Mouse (Mus musculus): Measurements from ENCODE around the gene Dennd1a. TPM values are rescaled to one million over a fixed set of nuclear protein-coding genes. Genes with fewer than 3 reads are reported as not detected.

Dennd1a gene
- polyA plus RNA-seq, 1 experiment from 2014 or later, result 12.3 TPM

DNA sequence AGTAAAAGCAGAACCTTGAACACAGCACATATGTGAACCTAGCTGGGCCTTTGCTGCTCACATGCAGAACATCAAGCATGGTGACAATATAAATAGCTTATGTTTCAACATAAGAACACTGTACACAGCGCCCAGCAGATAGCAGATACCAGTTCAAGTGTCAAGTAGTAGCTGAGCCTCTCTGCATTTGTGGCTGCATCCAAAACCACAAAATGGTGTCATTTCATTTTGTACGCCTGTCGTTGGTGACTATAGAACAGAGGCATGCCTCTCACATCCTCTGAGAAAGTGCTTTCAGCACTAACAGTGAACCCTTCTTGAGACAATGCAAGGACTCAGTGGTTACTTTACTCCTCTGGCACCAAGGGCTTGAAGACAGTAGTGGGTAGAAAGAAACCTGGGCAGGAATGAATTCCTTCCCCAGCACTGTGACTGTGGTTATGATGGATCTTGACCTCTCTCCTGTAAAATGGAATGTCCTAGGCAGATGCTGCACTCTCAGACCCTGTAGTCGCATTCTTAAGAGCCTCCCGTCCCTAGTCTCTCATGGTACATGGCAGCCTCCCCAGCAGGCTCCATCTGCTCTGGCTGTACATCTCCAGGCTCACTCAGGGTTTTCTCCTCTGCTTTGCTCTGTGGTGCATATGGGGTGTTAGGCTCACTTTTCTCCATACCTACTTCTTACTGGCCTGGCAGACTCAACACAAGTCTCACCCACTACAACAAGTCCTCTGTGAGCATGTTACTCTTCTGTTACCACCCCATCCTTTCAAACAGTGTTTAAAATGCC lies 154.0 kb downstream of the Dennd1a start:
- H3K4me1 ChIP-seq (ENCODE audit: control insufficient read depth, insufficient read depth, low read length), result peaks cover 2% of the 10 kb centered on the region; the same call in 1 of the 2 replicates
- no peak for ATAC-seq (ENCODE audit: insufficient number of reproducible peaks, low FRiP score, low TSS enrichment, low read depth)
- H3K9ac ChIP-seq (ENCODE audit: low read length), result no peak overlapping the region
- no peak overlapping the region for H3K4me3 ChIP-seq (ENCODE audit: low read depth, low read length)
- no peak for DNase-seq (ENCODE audit: low spot score)
- H3K9me3 ChIP-seq (ENCODE audit: control insufficient read depth, low read length), result no peaks in the 10 kb centered on the region
- no peaks in the 10 kb centered on the region for H3K27me3 ChIP-seq (ENCODE audit: control insufficient read depth, insufficient read depth, low read length)
- H3K4me2 ChIP-seq (ENCODE audit: low read depth, severe bottlenecking), result no peak overlapping the region
- WGBS, result 88% methylated on average over 5 of the region's 5 CpGs
- H3K27ac ChIP-seq (replicated peaks; ENCODE audit: low read depth, low read length), result no peak overlapping the region
- H3K36me3 ChIP-seq (ENCODE audit: control insufficient read depth, insufficient read depth, low read length), result no peaks in the 10 kb centered on the region

DNA sequence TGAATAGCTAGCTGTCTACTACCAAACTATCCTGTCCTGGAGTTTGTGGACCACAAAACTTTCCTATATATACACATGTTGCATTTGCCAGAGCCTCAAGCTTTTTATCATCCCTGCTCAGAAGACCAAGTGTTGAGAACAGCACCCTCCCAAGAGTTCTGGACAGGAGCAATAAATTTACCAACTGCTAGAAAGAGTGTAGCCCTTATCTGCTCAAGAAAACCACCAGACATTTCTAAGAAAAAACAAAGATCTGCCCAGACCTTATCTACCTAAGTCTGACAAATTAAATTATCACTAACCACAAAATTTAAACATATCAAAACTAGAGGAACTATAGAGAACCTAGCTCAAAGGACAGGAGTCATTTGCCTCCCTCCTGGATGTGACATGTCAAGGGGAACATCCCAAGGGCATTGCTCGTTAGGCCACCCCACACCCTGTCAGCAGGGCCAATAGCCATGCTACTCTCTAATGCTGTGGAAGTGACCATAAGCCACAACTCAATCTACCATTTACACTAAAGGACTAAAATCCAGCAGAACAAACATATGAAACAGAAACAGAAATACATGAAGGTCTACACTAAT lies 154.9 kb downstream of the Dennd1a start:
- Histone ChIP-seq H3K4me3 (ENCODE audit: low read depth, low read length) (no peak overlapping the region), H3K27me3 (ENCODE audit: control insufficient read depth, insufficient read depth, low read length) (no peaks in the 10 kb centered on the region), H3K4me1 (ENCODE audit: control insufficient read depth, insufficient read depth, low read length) (peaks cover 2% of the 10 kb centered on the region; the same call in 1 of the 2 replicates), H3K9ac (ENCODE audit: low read length) (no peak overlapping the region), H3K9me3 (ENCODE audit: control insufficient read depth, low read length) (no peaks in the 10 kb centered on the region), H3K4me2 (ENCODE audit: low read depth, severe bottlenecking) (no peak overlapping the region), H3K36me3 (ENCODE audit: control insufficient read depth, insufficient read depth, low read length) (no peaks in the 10 kb centered on the region), H3K27ac (replicated peaks; ENCODE audit: low read depth, low read length) (no peak overlapping the region)
- ATAC-seq (ENCODE audit: insufficient number of reproducible peaks, low FRiP score, low TSS enrichment, low read depth) (no peak), DNase-seq (ENCODE audit: low spot score) (no peak)
- 61% methylated on average over 1 of the region's 1 CpGs for WGBS

DNA sequence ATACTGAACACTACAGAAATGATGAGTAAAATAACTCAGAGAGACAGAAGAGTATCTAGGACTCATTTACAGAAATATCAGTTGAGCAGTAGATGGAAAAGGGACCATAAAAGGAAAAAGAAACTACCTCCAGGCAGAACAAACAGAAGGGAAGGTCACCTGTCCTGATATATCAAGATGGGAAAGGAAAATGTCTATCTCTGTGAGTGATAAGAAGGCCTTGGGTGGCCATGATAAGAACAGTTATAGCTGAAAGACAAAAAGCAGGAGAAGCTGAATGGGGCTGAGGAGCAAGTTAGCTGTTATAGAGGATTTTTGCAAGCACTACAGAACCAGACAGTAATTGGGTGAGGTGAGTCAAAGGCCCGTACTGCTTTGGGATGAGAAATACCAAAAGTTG lies 155.7 kb downstream of the Dennd1a start:
- ATAC-seq (ENCODE audit: insufficient number of reproducible peaks, low FRiP score, low TSS enrichment, low read depth), result no peak
- H3K4me3 ChIP-seq (ENCODE audit: low read depth, low read length), result no peak overlapping the region
- no peak overlapping the region for H3K9ac ChIP-seq (ENCODE audit: low read length)
- WGBS, result 97% methylated on average over 1 of the region's 1 CpGs
- no peak overlapping the region for H3K4me2 ChIP-seq (ENCODE audit: low read depth, severe bottlenecking)
- H3K36me3 ChIP-seq (ENCODE audit: control insufficient read depth, insufficient read depth, low read length), result no peaks in the 10 kb centered on the region
- H3K9me3 ChIP-seq (ENCODE audit: control insufficient read depth, low read length), result no peaks in the 10 kb centered on the region
- no peak for DNase-seq (ENCODE audit: low spot score)
- no peaks in the 10 kb centered on the region for H3K27me3 ChIP-seq (ENCODE audit: control insufficient read depth, insufficient read depth, low read length)
- H3K4me1 ChIP-seq (ENCODE audit: control insufficient read depth, insufficient read depth, low read length), result peaks cover 2% of the 10 kb centered on the region; the same call in 1 of the 2 replicates
- no peak overlapping the region for H3K27ac ChIP-seq (replicated peaks; ENCODE audit: low read depth, low read length)

DNA sequence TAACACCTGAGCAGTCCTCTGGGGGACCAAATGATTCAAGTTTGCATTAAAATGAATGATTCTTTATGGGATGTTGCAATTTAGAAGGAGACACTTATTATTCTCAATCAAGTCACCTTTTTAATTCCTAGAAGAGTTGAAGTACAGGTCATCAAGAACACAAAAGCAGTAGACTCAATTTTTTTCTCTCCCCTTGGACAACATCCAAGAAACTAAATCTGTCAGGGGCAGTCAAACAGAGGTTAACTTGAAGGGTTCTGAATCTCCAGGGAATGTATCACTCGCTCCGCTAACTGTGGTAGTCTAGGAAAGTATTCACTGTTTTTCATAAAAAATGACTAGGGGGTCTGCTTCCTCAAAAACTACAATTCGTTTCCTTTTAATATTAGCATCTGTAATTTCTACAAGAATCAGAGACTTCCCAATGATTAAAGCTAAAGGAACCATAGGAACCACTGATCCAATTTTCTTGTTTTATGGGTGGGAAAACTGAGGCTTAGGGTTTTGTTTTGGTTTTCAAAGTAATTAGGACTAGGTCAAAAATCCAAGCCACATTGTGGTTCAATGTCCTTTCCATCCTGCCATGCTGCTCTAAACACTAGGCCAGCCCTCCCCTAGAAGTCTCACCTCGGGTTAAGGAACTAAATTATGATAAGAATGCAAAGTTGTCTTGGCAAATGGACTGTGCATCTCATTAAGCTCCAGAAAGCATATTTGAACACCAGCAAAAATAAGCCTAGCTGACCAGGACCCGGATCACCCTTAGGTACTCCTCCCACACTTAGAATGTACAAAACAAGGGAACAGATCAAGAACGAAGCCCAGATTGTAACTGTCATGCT lies 157.0 kb downstream of the Dennd1a start:
- H3K4me3 ChIP-seq (ENCODE audit: low read depth, low read length), result no peak overlapping the region
- no peaks in the 10 kb centered on the region for H3K27me3 ChIP-seq (ENCODE audit: control insufficient read depth, insufficient read depth, low read length)
- no peaks in the 10 kb centered on the region for H3K9me3 ChIP-seq (ENCODE audit: control insufficient read depth, low read length)
- H3K27ac ChIP-seq (replicated peaks; ENCODE audit: low read depth, low read length), result no peak overlapping the region
- 79% methylated on average over 6 of the region's 6 CpGs for WGBS
- H3K4me1 ChIP-seq (ENCODE audit: control insufficient read depth, insufficient read depth, low read length), result no peaks in the 10 kb centered on the region
- no peak for ATAC-seq (ENCODE audit: insufficient number of reproducible peaks, low FRiP score, low TSS enrichment, low read depth)
- no peak overlapping the region for H3K4me2 ChIP-seq (ENCODE audit: low read depth, severe bottlenecking)
- no peak overlapping the region for H3K9ac ChIP-seq (ENCODE audit: low read length)
- no peaks in the 10 kb centered on the region for H3K36me3 ChIP-seq (ENCODE audit: control insufficient read depth, insufficient read depth, low read length)
- no peak for DNase-seq (ENCODE audit: low spot score)

DNA sequence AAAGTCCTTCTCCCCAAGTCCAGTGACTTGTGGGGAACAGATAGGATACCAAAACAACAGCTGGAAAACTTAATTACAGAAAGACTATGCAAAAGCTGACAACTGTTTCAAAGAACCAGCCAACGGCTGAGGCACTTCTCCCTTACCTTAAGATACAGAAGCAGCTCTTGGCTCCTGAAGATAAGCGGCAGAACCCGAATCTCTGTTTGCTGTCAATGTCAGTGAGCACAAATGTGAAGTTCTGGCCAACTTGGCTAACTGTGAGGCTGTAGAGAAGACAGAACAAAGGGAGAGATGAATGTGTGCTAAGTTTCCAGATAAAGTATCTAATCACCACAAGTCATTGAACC lies 160.8 kb downstream of the Dennd1a start:
- Histone ChIP-seq H3K9me3 (ENCODE audit: control insufficient read depth, low read length) (no peaks in the 10 kb centered on the region), H3K36me3 (ENCODE audit: control insufficient read depth, insufficient read depth, low read length) (no peaks in the 10 kb centered on the region), H3K27me3 (ENCODE audit: control insufficient read depth, insufficient read depth, low read length) (no peaks in the 10 kb centered on the region), H3K4me3 (ENCODE audit: low read depth, low read length) (no peak overlapping the region), H3K9ac (ENCODE audit: low read length) (no peak overlapping the region), H3K4me2 (ENCODE audit: low read depth, severe bottlenecking) (no peak overlapping the region), H3K27ac (replicated peaks; ENCODE audit: low read depth, low read length) (no peak overlapping the region), H3K4me1 (ENCODE audit: control insufficient read depth, insufficient read depth, low read length) (no peaks in the 10 kb centered on the region)
- WGBS, result 52% methylated on average over 3 of the region's 3 CpGs
- ATAC-seq (ENCODE audit: insufficient number of reproducible peaks, low FRiP score, low TSS enrichment, low read depth) (no peak), DNase-seq (ENCODE audit: low spot score) (no peak)

DNA sequence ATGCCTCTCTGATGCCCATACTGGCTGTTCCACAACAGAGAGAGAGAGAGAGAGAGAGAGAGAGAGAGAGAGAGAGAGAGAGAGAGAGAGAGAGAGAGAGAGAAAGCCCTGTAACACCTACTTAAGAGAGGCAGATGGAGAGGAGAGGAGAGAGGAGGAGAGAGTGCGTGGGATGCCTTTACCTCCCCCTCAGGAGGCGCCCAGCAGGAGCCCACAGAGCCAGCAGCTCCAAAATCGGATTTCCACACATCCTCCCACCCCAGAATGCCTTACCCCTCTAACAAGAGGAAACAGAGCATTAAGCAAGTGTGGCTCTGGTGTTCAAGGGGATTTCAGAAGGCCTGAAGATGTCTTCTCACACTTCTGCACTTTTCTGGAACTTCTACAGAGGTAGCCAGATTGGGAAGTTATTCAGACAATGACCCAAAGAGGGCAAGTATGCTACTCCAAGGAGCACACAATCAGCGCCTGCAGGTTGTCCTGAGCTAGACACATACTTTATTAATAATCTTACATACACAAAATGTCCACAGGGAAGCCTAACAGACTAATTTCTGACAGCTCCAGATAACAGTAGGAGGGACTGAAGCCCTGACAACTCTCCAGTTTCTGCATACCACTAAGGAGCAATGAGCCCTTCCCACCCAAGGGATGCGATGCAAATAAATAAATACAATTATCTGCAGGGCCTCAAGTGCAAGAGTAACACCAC lies 161.4 kb downstream of the Dennd1a start:
- Histone ChIP-seq H3K9ac (ENCODE audit: low read length) (no peak overlapping the region), H3K9me3 (ENCODE audit: control insufficient read depth, low read length) (no peaks in the 10 kb centered on the region), H3K36me3 (ENCODE audit: control insufficient read depth, insufficient read depth, low read length) (no peaks in the 10 kb centered on the region), H3K27me3 (ENCODE audit: control insufficient read depth, insufficient read depth, low read length) (no peaks in the 10 kb centered on the region), H3K4me3 (ENCODE audit: low read depth, low read length) (no peak overlapping the region), H3K27ac (replicated peaks; ENCODE audit: low read depth, low read length) (0 out of 2 replicates have a peak overlapping the region, but pooled peaks have one; percentile 14), H3K4me2 (ENCODE audit: low read depth, severe bottlenecking) (no peak overlapping the region), H3K4me1 (ENCODE audit: control insufficient read depth, insufficient read depth, low read length) (no peaks in the 10 kb centered on the region)
- WGBS, result 64% methylated on average over 5 of the region's 5 CpGs
- ATAC-seq (ENCODE audit: insufficient number of reproducible peaks, low FRiP score, low TSS enrichment, low read depth) (no peak), DNase-seq (ENCODE audit: low spot score) (no peak)

DNA sequence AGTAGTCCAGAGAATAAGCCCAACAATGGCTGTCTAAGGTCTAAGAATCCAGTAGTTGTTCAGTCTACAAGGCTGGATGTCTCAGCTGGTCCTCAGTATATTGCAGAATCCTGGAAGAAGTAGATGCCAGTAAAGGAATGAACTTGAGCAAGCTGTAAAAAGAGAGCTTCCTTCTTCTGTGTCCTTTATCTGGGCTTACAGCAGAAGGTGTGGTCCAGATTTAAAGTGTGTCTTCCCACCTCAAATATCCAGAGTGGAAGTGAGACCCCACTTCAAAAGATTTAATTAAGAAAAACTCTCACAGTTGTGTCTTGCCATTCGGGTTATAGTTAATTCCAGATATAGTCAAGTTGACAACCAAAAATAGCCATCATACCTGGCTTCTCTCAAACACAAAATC lies 162.5 kb downstream of the Dennd1a start:
- no peak for ATAC-seq (ENCODE audit: insufficient number of reproducible peaks, low FRiP score, low TSS enrichment, low read depth)
- no peak overlapping the region for H3K9ac ChIP-seq (ENCODE audit: low read length)

DNA sequence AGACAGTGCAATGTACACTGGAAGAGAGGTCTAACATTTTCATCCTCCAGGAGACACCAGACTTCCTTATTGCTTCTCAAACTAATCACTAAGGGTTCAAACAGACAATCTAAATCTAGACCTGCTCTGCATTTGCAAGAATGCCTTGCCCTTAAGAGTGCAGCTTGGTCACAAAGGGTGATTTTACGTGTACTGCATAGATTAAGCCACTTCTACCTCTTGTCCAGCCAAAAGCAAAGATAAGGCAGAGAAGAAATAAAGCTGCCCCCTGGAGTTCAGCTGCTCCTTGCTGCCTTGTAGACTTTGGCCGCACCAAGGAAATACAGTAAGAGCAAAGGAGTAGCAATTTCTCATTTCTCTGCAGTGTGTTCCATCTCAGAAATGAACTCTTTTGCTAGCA lies 172.2 kb downstream of the Dennd1a start:
- peaks cover 11% of the 10 kb centered on the region for H3K4me1 ChIP-seq (ENCODE audit: control insufficient read depth, insufficient read depth, low read length)
- H3K9me3 ChIP-seq (ENCODE audit: control insufficient read depth, low read length), result no peaks in the 10 kb centered on the region
- DNase-seq (ENCODE audit: low spot score) (no peak), ATAC-seq (ENCODE audit: insufficient number of reproducible peaks, low FRiP score, low TSS enrichment, low read depth) (no peak)
- no peak overlapping the region for H3K9ac ChIP-seq (ENCODE audit: low read length)
- H3K4me3 ChIP-seq (ENCODE audit: low read depth, low read length), result no peak overlapping the region
- H3K27me3 ChIP-seq (ENCODE audit: control insufficient read depth, insufficient read depth, low read length), result no peaks in the 10 kb centered on the region
- H3K36me3 ChIP-seq (ENCODE audit: control insufficient read depth, insufficient read depth, low read length), result no peaks in the 10 kb centered on the region
- no peak overlapping the region for H3K4me2 ChIP-seq (ENCODE audit: low read depth, severe bottlenecking)
- WGBS, result 78% methylated on average over 2 of the region's 2 CpGs
- no peak overlapping the region for H3K27ac ChIP-seq (replicated peaks; ENCODE audit: low read depth, low read length)

More for the DNA sequence above, 162.5 kb downstream of the Dennd1a start:
- DNase-seq (ENCODE audit: low spot score), result no peak
- Histone ChIP-seq H3K36me3 (ENCODE audit: control insufficient read depth, insufficient read depth, low read length) (no peaks in the 10 kb centered on the region), H3K4me3 (ENCODE audit: low read depth, low read length) (no peak overlapping the region), H3K4me1 (ENCODE audit: control insufficient read depth, insufficient read depth, low read length) (no peaks in the 10 kb centered on the region), H3K9me3 (ENCODE audit: control insufficient read depth, low read length) (no peaks in the 10 kb centered on the region), H3K27ac (replicated peaks; ENCODE audit: low read depth, low read length) (no peak overlapping the region), H3K27me3 (ENCODE audit: control insufficient read depth, insufficient read depth, low read length) (no peaks in the 10 kb centered on the region), H3K4me2 (ENCODE audit: low read depth, severe bottlenecking) (no peak overlapping the region)
- WGBS, result 86% methylated on average over 1 of the region's 1 CpGs

All from limb, embryonic 11.5 days (tissue).